Mouse (Mus musculus) embryonic facial prominence, embryonic 14.5 days (tissue): ENCODE measurements around the gene Rtf2. TPM values are rescaled to one million over a fixed set of nuclear protein-coding genes. Genes with fewer than 3 reads are reported as not detected.

Experiments
- ATAC-seq: fragments of 200-750 bp; cut with Nextera tagmentation; 2 replicates; pipeline ENCODE4 v1.8.0; 2017; ENCODE audit warnings: low read depth, moderate number of reproducible peaks, moderate TSS enrichment
- DNase-seq: peaks from one replicate; pipeline ENCODE4 v3.0.0-alpha.2; 2015; ENCODE audit warnings: low spot score
- H3K27ac ChIP-seq: fragments of 300-500 bp; sonication (generic); replicated peaks from 2 replicates; pipeline ENCODE4 v1.5.1; 2014; ENCODE audit warnings: low read depth, mild to moderate bottlenecking, low read length, moderate library complexity
- H3K27me3 ChIP-seq: fragments of 300-500 bp; sonication (generic); replicated peaks from 2 replicates; pipeline ENCODE4 v1.6.1; 2014; ENCODE audit warnings: low read length; ENCODE audit not compliant: control insufficient read depth, insufficient read depth
- H3K36me3 ChIP-seq: fragments of 300-500 bp; sonication (generic); 2 replicates; pipeline ENCODE4 v1.6.1; 2014; ENCODE audit warnings: low read length, mixed read lengths; ENCODE audit not compliant: control insufficient read depth, insufficient read depth
- H3K4me1 ChIP-seq: fragments of 300-500 bp; sonication (generic); 2 replicates; pipeline ENCODE4 v1.6.1; 2014; ENCODE audit warnings: antibody characterized with exemption, low read length; ENCODE audit not compliant: control insufficient read depth, insufficient read depth
- H3K4me2 ChIP-seq: fragments of 300-500 bp; sonication (generic); 2 replicates; pipeline ENCODE4 v1.6.1; 2014; ENCODE audit warnings: low read depth, mild to moderate bottlenecking, low read length, moderate library complexity, mixed read lengths
- H3K4me3 ChIP-seq: fragments of 300-500 bp; sonication (generic); 2 replicates; pipeline ENCODE4 v1.5.1; 2014; ENCODE audit warnings: low read depth, mild to moderate bottlenecking, low read length
- H3K9ac ChIP-seq: fragments of 300-500 bp; sonication (generic); 2 replicates; pipeline ENCODE4 v1.6.1; 2014; ENCODE audit warnings: low read depth, mild to moderate bottlenecking, low read length, moderate library complexity, mixed read lengths
- H3K9me3 ChIP-seq: fragments of 300-500 bp; sonication (generic); 2 replicates; pipeline ENCODE4 v1.6.1; 2016; ENCODE audit warnings: low read length; ENCODE audit not compliant: control insufficient read depth
- WGBS: fragments of 180-500 bp; shearing (Covaris S2); extraction: QIAGEN DNeasy Blood & Tissue Kit; methylation state at CpG from one replicate; pipeline ENCODE4 v1.1.7; 2014; 5-methylcytosine and 5-hydroxymethylcytosine counted together
- polyA plus RNA-seq: library from polyadenylated mRNA; unstranded; fragments of >200 nt; fragmentation: Nextera tagmentation; extraction: Ambion mirVana; gene quantifications from 2 replicates; pipeline ENCODE4 v1.2.1, GENCODE M21; 2014

The Rtf2 gene
- polyA plus RNA-seq, 1 experiment from 2014 or later: 65.3 TPM

- H3K9me3 ChIP-seq: no peaks in the 10 kb centered on the region
- WGBS: 85% methylated on average over 6 of the region's 6 CpGs
- H3K4me2 ChIP-seq: no peak overlapping the region
- ATAC-seq (no peak), DNase-seq (no peak)
- H3K27ac ChIP-seq: no peak overlapping the region
- H3K9ac ChIP-seq: no peak overlapping the region
- H3K4me1 ChIP-seq: no peaks in the 10 kb centered on the region
- peaks cover 74% of the 10 kb centered on the region for H3K36me3 ChIP-seq
- H3K4me3 ChIP-seq: no peak overlapping the region
- no peaks in the 10 kb centered on the region for H3K27me3 ChIP-seq
Observed at GRCm38 (mm10) chr2:172447317-172447716, 7.0 kb downstream of the Rtf2 start.

GRCm38 (mm10) chr2:172448329-172448728 lies 8.0 kb downstream of the Rtf2 start:
- 88% methylated on average over 4 of the region's 4 CpGs for WGBS
- ATAC-seq: no peak
- H3K27ac ChIP-seq: no peak overlapping the region

GRCm38 (mm10) chr2:172450640-172451039 lies 10.3 kb downstream of the Rtf2 start:
- Histone ChIP-seq H3K27ac (no peak overlapping the region), H3K9me3 (no peaks in the 10 kb centered on the region), H3K4me2 (no peak overlapping the region), H3K9ac (no peak overlapping the region), H3K4me3 (no peak overlapping the region), H3K27me3 (no peaks in the 10 kb centered on the region), H3K36me3 (peaks cover 88% of the 10 kb centered on the region), H3K4me1 (no peaks in the 10 kb centered on the region)
- WGBS: 77% methylated on average over 6 of the region's 6 CpGs
- ATAC-seq: no peak
- DNase-seq: no peak

More at GRCm38 (mm10) chr2:172448329-172448728, 8.0 kb downstream of the Rtf2 start:
- Histone ChIP-seq H3K9me3 (no peaks in the 10 kb centered on the region), H3K4me3 (no peak overlapping the region), H3K4me1 (no peaks in the 10 kb centered on the region), H3K4me2 (no peak overlapping the region), H3K27me3 (no peaks in the 10 kb centered on the region), H3K9ac (no peak overlapping the region), H3K36me3 (peaks cover 84% of the 10 kb centered on the region)
- DNase-seq: no peak

GRCm38 (mm10) chr2:172452031-172452430 lies 11.7 kb downstream of the Rtf2 start:
- 92% methylated on average over 4 of the region's 4 CpGs for WGBS
- no peak overlapping the region for H3K9ac ChIP-seq
- no peaks in the 10 kb centered on the region for H3K9me3 ChIP-seq
- H3K4me3 ChIP-seq: no peak overlapping the region
- no peaks in the 10 kb centered on the region for H3K4me1 ChIP-seq
- ATAC-seq: no peak
- H3K4me2 ChIP-seq: no peak overlapping the region
- peaks cover 81% of the 10 kb centered on the region for H3K36me3 ChIP-seq
- H3K27ac ChIP-seq: no peak overlapping the region
- no peak for DNase-seq
- H3K27me3 ChIP-seq: no peaks in the 10 kb centered on the region

- Histone ChIP-seq H3K36me3 (peaks cover 77% of the 10 kb centered on the region), H3K9me3 (no peaks in the 10 kb centered on the region), H3K4me3 (no peak overlapping the region), H3K4me1 (no peaks in the 10 kb centered on the region), H3K27me3 (no peaks in the 10 kb centered on the region), H3K9ac (no peak overlapping the region), H3K27ac (no peak overlapping the region), H3K4me2 (no peak overlapping the region)
- ATAC-seq (no peak), DNase-seq (no peak)
- WGBS: 95% methylated on average over 10 of the region's 10 CpGs
Observed at GRCm38 (mm10) chr2:172452458-172452857, 12.1 kb downstream of the Rtf2 start.

GRCm38 (mm10) chr2:172458496-172458895 lies 18.1 kb downstream of the Rtf2 start, which contains the start of gene Gcnt7:
TSS of gene Gcnt7 (minus strand) at chr2:172458596.
- Histone ChIP-seq H3K4me2 (no peak within 1 kb of the TSS), H3K27ac (no peak within 1 kb of the TSS), H3K9me3 (no peaks in the 10 kb centered on the region), H3K4me1 (no peaks in the 10 kb centered on the region), H3K9ac (no peak within 1 kb of the TSS), H3K36me3 (peaks cover 30% of the 10 kb centered on the region; the same call in 1 of the 2 replicates), H3K27me3 (no peaks in the 10 kb centered on the region), H3K4me3 (no peak within 1 kb of the TSS)
- peak; percentile 29 for DNase-seq
- 0 out of 2 replicates have a peak, but pooled peaks have one; percentile 35 for ATAC-seq
- WGBS: 74% methylated on average over 11 of the region's 11 CpGs

GRCm38 (mm10) chr2:172460647-172461046 lies 20.3 kb downstream of the Rtf2 start:
- 59% methylated on average over 2 of the region's 2 CpGs for WGBS

GRCm38 (mm10) chr2:172462813-172463212 lies 22.5 kb downstream of the Rtf2 start:
- 82% methylated on average over 4 of the region's 4 CpGs for WGBS
- no peaks in the 10 kb centered on the region for H3K27me3 ChIP-seq
- H3K27ac ChIP-seq: no peak overlapping the region
- no peaks in the 10 kb centered on the region for H3K9me3 ChIP-seq
- H3K9ac ChIP-seq: no peak overlapping the region
- H3K4me1 ChIP-seq: no peaks in the 10 kb centered on the region
- no peak for ATAC-seq
- peaks cover 47% of the 10 kb centered on the region for H3K36me3 ChIP-seq
- no peak overlapping the region for H3K4me2 ChIP-seq
- no peak overlapping the region for H3K4me3 ChIP-seq
- DNase-seq: no peak

More at GRCm38 (mm10) chr2:172460647-172461046, 20.3 kb downstream of the Rtf2 start:
- Histone ChIP-seq H3K36me3 (peaks cover 35% of the 10 kb centered on the region), H3K9ac (no peak overlapping the region), H3K4me1 (no peaks in the 10 kb centered on the region), H3K4me2 (no peak overlapping the region), H3K27ac (no peak overlapping the region), H3K27me3 (no peaks in the 10 kb centered on the region), H3K9me3 (no peaks in the 10 kb centered on the region), H3K4me3 (no peak overlapping the region)
- ATAC-seq (no peak), DNase-seq (no peak)

GRCm38 (mm10) chr2:172466427-172467132 lies 26.2 kb downstream of the Rtf2 start:
- H3K27ac ChIP-seq: no peak overlapping the region
- H3K9ac ChIP-seq: no peak overlapping the region
- DNase-seq: no peak
- H3K27me3 ChIP-seq: no peaks in the 10 kb centered on the region
- no peak overlapping the region for H3K4me3 ChIP-seq
- H3K36me3 ChIP-seq: peaks cover 70% of the 10 kb centered on the region
- 94% methylated on average over 11 of the region's 11 CpGs for WGBS
- no peak for ATAC-seq
- no peaks in the 10 kb centered on the region for H3K9me3 ChIP-seq
- no peak overlapping the region for H3K4me2 ChIP-seq
- no peaks in the 10 kb centered on the region for H3K4me1 ChIP-seq
